18 mouse cellular contexts compared by ENCODE assay signal in genomic region chr10:81145307-81145706, GRCm38 (mm10). TPM values are rescaled to one million over a fixed set of nuclear protein-coding genes. Genes with fewer than 3 reads are reported as not detected.
DNase-seq lines count a peak whose midpoint lies in the region; ATAC-seq and TF ChIP-seq lines count a peak whose summit lies in the region.
"Had no signal": no experiment of that assay in that cellular context is flagged by ENCODE, and none has a peak within 500 bp of the region (broad histone marks: within the 10 kb centered on the region; RNA-seq: fewer than 3 reads in every experiment).

No protein-coding gene starts in this region.

- DNase-seq in liver, result no peak
- no peak for DNase-seq in embryonic facial prominence, embryonic 10.5 days (ENCODE audit: low spot score)
- no peak for DNase-seq in limb, embryonic 10.5 days (ENCODE audit: low spot score)
- DNase-seq in stomach, postnatal 0 days (ENCODE audit: low spot score), result peak; percentile 32
- no peak for DNase-seq in forebrain, embryonic 10.5 days (ENCODE audit: extremely low spot score, low spot score)
- no peak for DNase-seq in heart, adult 9 months (ENCODE audit: low spot score in 2 of 2)
- DNase-seq: adrenal gland, postnatal 10 days; gastrocnemius, postnatal 14 days; kidney, adult 9 months; right cerebral cortex, postnatal 4 days; thymus, adult 2 months had no signal

- no peaks in the 10 kb centered on the region for H3K9me3 ChIP-seq in liver, embryonic 15.5 days (replicated peaks)
- H3K9me3 ChIP-seq in embryonic facial prominence, embryonic 10.5 days, result no peaks in the 10 kb centered on the region
- no peaks in the 10 kb centered on the region for H3K9me3 ChIP-seq in limb, embryonic 10.5 days (replicated peaks)
- no peaks in the 10 kb centered on the region for H3K9me3 ChIP-seq in stomach, postnatal 0 days (ENCODE audit: control insufficient read depth, low read length)
- H3K9me3 ChIP-seq in forebrain, embryonic 10.5 days, result 0 out of 2 replicates have a peak, but pooled peaks cover 7% of the 10 kb centered on the region
- H3K9me3 ChIP-seq: heart, embryonic 10.5 days; neural tube, embryonic 13.5 days had no signal

- H3K27ac ChIP-seq in liver, embryonic 15.5 days (replicated peaks), result no peak overlapping the region
- H3K27ac ChIP-seq in embryonic facial prominence, embryonic 10.5 days (replicated peaks), result no peak overlapping the region
- H3K27ac ChIP-seq in limb, embryonic 10.5 days, result no peak overlapping the region
- H3K27ac ChIP-seq in stomach, postnatal 0 days (replicated peaks), result peak overlapping the region; percentile 88
- no peak overlapping the region for H3K27ac ChIP-seq in forebrain, embryonic 10.5 days
- H3K27ac ChIP-seq: hindbrain, postnatal 0 days; neural tube, embryonic 13.5 days had no signal

- TF ChIP-seq EP300 in stomach, postnatal 0 days (optimal IDR thresholded peaks at IDR 0.05), result no peak

- H3K9ac ChIP-seq in liver, embryonic 15.5 days, result no peak overlapping the region
- no peak overlapping the region; the same call in 1 of the 2 replicates for H3K9ac ChIP-seq in stomach, postnatal 0 days (ENCODE audit: low read length)
- H3K9ac ChIP-seq: neural tube, embryonic 13.5 days had no signal

- H3K4me2 ChIP-seq in liver, embryonic 15.5 days, result peak overlapping the region; percentile 30; the same call in 1 of the 2 replicates
- peak overlapping the region; percentile 44; the same call in 1 of the 2 replicates for H3K4me2 ChIP-seq in stomach, postnatal 0 days (replicated peaks; ENCODE audit: low read depth)
- H3K4me2 ChIP-seq: neural tube, embryonic 13.5 days had no signal

- no peak for TF ChIP-seq CTCF in stomach, postnatal 0 days (IDR thresholded peaks at IDR 0.05; ENCODE audit: low read depth)

- H3K27me3 ChIP-seq in liver, embryonic 15.5 days, result no peaks in the 10 kb centered on the region
- H3K27me3 ChIP-seq in embryonic facial prominence, embryonic 10.5 days (replicated peaks; ENCODE audit: low read depth, poor library complexity, severe bottlenecking), result no peaks in the 10 kb centered on the region
- no peaks in the 10 kb centered on the region for H3K27me3 ChIP-seq in limb, embryonic 10.5 days (ENCODE audit: low read depth, poor library complexity, severe bottlenecking)
- H3K27me3 ChIP-seq in stomach, postnatal 0 days (ENCODE audit: control insufficient read depth, insufficient read depth, low read length), result no peaks in the 10 kb centered on the region
- H3K27me3 ChIP-seq in forebrain, embryonic 10.5 days (ENCODE audit: poor library complexity, severe bottlenecking), result no peaks in the 10 kb centered on the region
- H3K27me3 ChIP-seq: neural tube, embryonic 13.5 days had no signal

- peaks cover 98% of the 10 kb centered on the region for H3K36me3 ChIP-seq in liver, embryonic 15.5 days (replicated peaks)
- peaks cover 100% of the 10 kb centered on the region for H3K36me3 ChIP-seq in embryonic facial prominence, embryonic 10.5 days (replicated peaks)
- H3K36me3 ChIP-seq in limb, embryonic 10.5 days, result peaks cover 94% of the 10 kb centered on the region
- H3K36me3 ChIP-seq in stomach, postnatal 0 days (ENCODE audit: control insufficient read depth, insufficient read depth, low read length), result peaks cover 36% of the 10 kb centered on the region
- peaks cover 85% of the 10 kb centered on the region for H3K36me3 ChIP-seq in forebrain, embryonic 10.5 days (replicated peaks)

- 88% methylated on average over 6 of the region's 6 CpGs for WGBS in liver, embryonic 15.5 days (ENCODE audit: insufficient replicate concordance)
- 94% methylated on average over 6 of the region's 6 CpGs for WGBS in embryonic facial prominence, embryonic 10.5 days
- 93% methylated on average over 6 of the region's 6 CpGs for WGBS in limb, embryonic 10.5 days
- 77% methylated on average over 6 of the region's 6 CpGs for WGBS in stomach, postnatal 0 days
- 96% methylated on average over 6 of the region's 6 CpGs for WGBS in forebrain, embryonic 10.5 days

- ATAC-seq in liver, embryonic 15.5 days (ENCODE audit: insufficient read depth), result no peak
- ATAC-seq in stomach, postnatal 0 days (ENCODE audit: low FRiP score, low TSS enrichment), result no peak
- ATAC-seq: hindbrain, postnatal 0 days had no signal

- peaks cover 73% of the 10 kb centered on the region for H3K4me1 ChIP-seq in liver, embryonic 15.5 days (replicated peaks)
- peaks cover 33% of the 10 kb centered on the region for H3K4me1 ChIP-seq in embryonic facial prominence, embryonic 10.5 days
- peaks cover 43% of the 10 kb centered on the region for H3K4me1 ChIP-seq in limb, embryonic 10.5 days
- H3K4me1 ChIP-seq in stomach, postnatal 0 days (replicated peaks; ENCODE audit: control insufficient read depth, insufficient read depth), result peaks cover 9% of the 10 kb centered on the region
- peaks cover 32% of the 10 kb centered on the region for H3K4me1 ChIP-seq in forebrain, embryonic 10.5 days

- H3K4me3 ChIP-seq in liver, embryonic 15.5 days (replicated peaks), result no peak overlapping the region
- 0 out of 2 replicates have a peak overlapping the region, but pooled peaks have one; percentile 12 for H3K4me3 ChIP-seq in embryonic facial prominence, embryonic 10.5 days
- 0 out of 2 replicates have a peak overlapping the region, but pooled peaks have one; percentile 14 for H3K4me3 ChIP-seq in limb, embryonic 10.5 days
- no peak overlapping the region for H3K4me3 ChIP-seq in stomach, postnatal 0 days (ENCODE audit: low read depth, low read length)
- H3K4me3 ChIP-seq in forebrain, embryonic 10.5 days, result no peak overlapping the region
- H3K4me3 ChIP-seq: heart, embryonic 10.5 days; neural tube, embryonic 13.5 days had no signal

RNA-seq across cellular contexts. Expression of gene Zbtb7a, which starts 10.3 kb away (rescaled TPM):
- polyA plus RNA-seq in liver, embryonic 15.5 days (2015; fragmentation: Nextera tagmentation; extraction: Ambion mirVana), result 47.6 and 56.9 TPM in 2 replicates
- 10.4 and 11.7 TPM in 2 replicates for polyA plus RNA-seq in embryonic facial prominence, embryonic 10.5 days (2016; fragmentation: Nextera tagmentation; extraction: Ambion mirVana)
- 9.6 and 11.7 TPM in 2 replicates for polyA plus RNA-seq in limb, embryonic 10.5 days (2016; fragmentation: Nextera tagmentation; extraction: Ambion mirVana)
- 87.5 and 94.1 TPM in 2 replicates for polyA plus RNA-seq in stomach, postnatal 0 days (2015; fragmentation: Nextera tagmentation; extraction: Ambion mirVana)
- polyA plus RNA-seq in forebrain, embryonic 10.5 days (2016; fragmentation: Nextera tagmentation; extraction: Ambion mirVana), result 6.8 and 7.5 TPM in 2 replicates

RNA-seq across cellular contexts. Expression of gene Pias4, which starts 22.4 kb away (rescaled TPM):
- polyA plus RNA-seq in liver, embryonic 15.5 days (2015; fragmentation: Nextera tagmentation; extraction: Ambion mirVana), result 26.0 and 32.6 TPM in 2 replicates
- polyA plus RNA-seq in embryonic facial prominence, embryonic 10.5 days (2016; fragmentation: Nextera tagmentation; extraction: Ambion mirVana), result 62.2 and 66.3 TPM in 2 replicates
- polyA plus RNA-seq in limb, embryonic 10.5 days (2016; fragmentation: Nextera tagmentation; extraction: Ambion mirVana), result 73.6 and 73.9 TPM in 2 replicates
- polyA plus RNA-seq in stomach, postnatal 0 days (2015; fragmentation: Nextera tagmentation; extraction: Ambion mirVana), result 18.7 and 20.9 TPM in 2 replicates
- 56.2 and 58.7 TPM in 2 replicates for polyA plus RNA-seq in forebrain, embryonic 10.5 days (2016; fragmentation: Nextera tagmentation; extraction: Ambion mirVana)

RNA-seq across cellular contexts. Expression of gene Eef2, which starts 31.1 kb away (rescaled TPM):
- 270 and 306 TPM in 2 replicates for polyA plus RNA-seq in liver, embryonic 15.5 days (2015; fragmentation: Nextera tagmentation; extraction: Ambion mirVana)
- 564 and 572 TPM in 2 replicates for polyA plus RNA-seq in embryonic facial prominence, embryonic 10.5 days (2016; fragmentation: Nextera tagmentation; extraction: Ambion mirVana)
- 575 and 611 TPM in 2 replicates for polyA plus RNA-seq in limb, embryonic 10.5 days (2016; fragmentation: Nextera tagmentation; extraction: Ambion mirVana)
- polyA plus RNA-seq in stomach, postnatal 0 days (2015; fragmentation: Nextera tagmentation; extraction: Ambion mirVana), result 337 and 380 TPM in 2 replicates
- 596 and 599 TPM in 2 replicates for polyA plus RNA-seq in forebrain, embryonic 10.5 days (2016; fragmentation: Nextera tagmentation; extraction: Ambion mirVana)

RNA-seq across cellular contexts. Expression of gene Dapk3, which starts 37.5 kb away (rescaled TPM):
- 16.6 and 17.8 TPM in 2 replicates for polyA plus RNA-seq in liver, embryonic 15.5 days (2015; fragmentation: Nextera tagmentation; extraction: Ambion mirVana)
- 51.5 and 53.2 TPM in 2 replicates for polyA plus RNA-seq in embryonic facial prominence, embryonic 10.5 days (2016; fragmentation: Nextera tagmentation; extraction: Ambion mirVana)
- polyA plus RNA-seq in limb, embryonic 10.5 days (2016; fragmentation: Nextera tagmentation; extraction: Ambion mirVana), result 46.5 and 52.0 TPM in 2 replicates
- polyA plus RNA-seq in stomach, postnatal 0 days (2015; fragmentation: Nextera tagmentation; extraction: Ambion mirVana), result 44.6 and 51.8 TPM in 2 replicates
- 41.6 and 44.9 TPM in 2 replicates for polyA plus RNA-seq in forebrain, embryonic 10.5 days (2016; fragmentation: Nextera tagmentation; extraction: Ambion mirVana)

RNA-seq across cellular contexts. Expression of gene 4930442H23Rik, which starts 38.3 kb away (rescaled TPM):
- 0.07 TPM in 1 of 2 replicates, not detected in the other for polyA plus RNA-seq in liver, embryonic 15.5 days (2015; fragmentation: Nextera tagmentation; extraction: Ambion mirVana)
- polyA plus RNA-seq in embryonic facial prominence, embryonic 10.5 days (2016; fragmentation: Nextera tagmentation; extraction: Ambion mirVana), result not detected in 2 replicates
- polyA plus RNA-seq in limb, embryonic 10.5 days (2016; fragmentation: Nextera tagmentation; extraction: Ambion mirVana), result not detected in 2 replicates
- polyA plus RNA-seq in stomach, postnatal 0 days (2015; fragmentation: Nextera tagmentation; extraction: Ambion mirVana), result 0.07 TPM in 1 of 2 replicates, not detected in the other
- polyA plus RNA-seq in forebrain, embryonic 10.5 days (2016; fragmentation: Nextera tagmentation; extraction: Ambion mirVana), result not detected in 2 replicates
- polyA plus RNA-seq: brain, embryonic 14.5 days; embryonic facial prominence, embryonic 11.5 days; heart, embryonic 10.5 days; liver, embryonic 16.5 days; neural tube, embryonic 13.5 days; thymus, adult 2 months had no signal

Comparison
In these comparisons a context has a peak if more than half of its experiments do, and no peak if none do; other contexts are left out.
1. H3K4me3 ChIP-seq: peak in embryonic facial prominence, embryonic 10.5 days (single experiment) and limb, embryonic 10.5 days (single experiment); none in liver, embryonic 15.5 days (single experiment), stomach, postnatal 0 days (single experiment) and forebrain, embryonic 10.5 days (single experiment).